Mouse (Mus musculus) liver, postnatal 0 days (tissue): Measurements from ENCODE around the gene Capn9.

Source experiments
- CTCF ChIP-seq: sonication (generic); IDR thresholded peaks from 2 replicates; pipeline ENCODE4 v1.5.1; 2016; ENCODE audit warnings: antibody characterized with exemption, low read depth
- EP300 ChIP-seq: IDR thresholded peaks from 2 replicates; pipeline ENCODE4 v1.6.1; 2016; ENCODE audit warnings: antibody characterized with exemption, low read depth, mild to moderate bottlenecking

- TF ChIP-seq EP300 (no peak), CTCF (no peak)
Observed at GRCm38 (mm10) chr8:124576751-124577150, 840 bp downstream of the Capn9 start.
